Mouse (Mus musculus): ENCODE results near the gene 3110070M22Rik. TPM values are rescaled to one million over a fixed set of nuclear protein-coding genes. Genes with fewer than 3 reads are reported as not detected.
"Not testable (repeated sequence)": the region's sequence is repeated elsewhere in the genome, so short reads cannot be mapped to it uniquely, and the experiment has no call there.

3110070M22Rik gene
- polyA plus RNA-seq (2015; fragmentation: Nextera tagmentation; extraction: Ambion mirVana), result 0.79 and 1.2 TPM in 2 replicates

GRCm38 (mm10) chr13:119487880-119488580 is at the start of gene 3110070M22Rik, which contains the start of gene Tmem267:
TSS of gene 3110070M22Rik (minus strand) at chr13:119488383.
TSS of gene Tmem267 (plus strand) at chr13:119488039.
- H3K36me3 ChIP-seq (ENCODE audit: insufficient read depth, low read length), result peaks cover 12% of the 10 kb centered on the region
- TF ChIP-seq EP300 (IDR thresholded peaks at IDR 0.05) (no peak), CTCF (IDR thresholded peaks at IDR 0.05) (peak; percentile 58)
- no peaks in the 10 kb centered on the region for H3K4me1 ChIP-seq (ENCODE audit: insufficient read depth, low read depth, low read length)
- no peak within 1 kb of the TSS; the same call in 1 of the 2 replicates for H3K9ac ChIP-seq (replicated peaks; ENCODE audit: low read depth)
- H3K27ac ChIP-seq (ENCODE audit: low read length), result 0 out of 2 replicates have a peak within 1 kb of the TSS, but pooled peaks have one; percentile 51
- 55% methylated on average over 81 of the region's 87 CpGs for WGBS
- no peaks in the 10 kb centered on the region for H3K9me3 ChIP-seq (ENCODE audit: low read length)
- no peak within 1 kb of the TSS for H3K4me2 ChIP-seq (replicated peaks; ENCODE audit: low read depth, low read length)
- DNase-seq (ENCODE audit: low spot score), result peak; percentile 81
- no peak within 1 kb of the TSS for H3K4me3 ChIP-seq (ENCODE audit: low read depth, low read length)
- no peaks in the 10 kb centered on the region for H3K27me3 ChIP-seq (replicated peaks; ENCODE audit: insufficient read depth, low read length)
- peak; percentile 20 for ATAC-seq

GRCm38 (mm10) chr13:119494938-119495337 is 6.8 kb upstream of the 3110070M22Rik start:
- 95% methylated on average over 9 of the region's 22 CpGs for WGBS
- peak; percentile 8; the same call in 1 of the 2 replicates for ATAC-seq
- H3K27me3 ChIP-seq (replicated peaks; ENCODE audit: insufficient read depth, low read length), result not testable (repeated sequence)

GRCm38 (mm10) chr13:119492083-119492482 is 3.9 kb upstream of the 3110070M22Rik start:
- H3K4me2 ChIP-seq (replicated peaks; ENCODE audit: low read depth, low read length); H3K4me1 ChIP-seq (ENCODE audit: insufficient read depth, low read depth, low read length); ATAC-seq; H3K27ac ChIP-seq (ENCODE audit: low read length); H3K4me3 ChIP-seq (ENCODE audit: low read depth, low read length); H3K9ac ChIP-seq (replicated peaks; ENCODE audit: low read depth); H3K9me3 ChIP-seq (ENCODE audit: low read length); H3K36me3 ChIP-seq (ENCODE audit: insufficient read depth, low read length); H3K27me3 ChIP-seq (replicated peaks; ENCODE audit: insufficient read depth, low read length): not testable (repeated sequence)
- WGBS, result 85% methylated on average over 10 of the region's 10 CpGs
- DNase-seq (ENCODE audit: low spot score), result peak; percentile 16

More at GRCm38 (mm10) chr13:119494938-119495337, 6.8 kb upstream of the 3110070M22Rik start:
- H3K36me3 ChIP-seq (ENCODE audit: insufficient read depth, low read length); H3K4me1 ChIP-seq (ENCODE audit: insufficient read depth, low read depth, low read length); H3K4me3 ChIP-seq (ENCODE audit: low read depth, low read length); H3K9me3 ChIP-seq (ENCODE audit: low read length); DNase-seq (ENCODE audit: low spot score); H3K9ac ChIP-seq (replicated peaks; ENCODE audit: low read depth); H3K4me2 ChIP-seq (replicated peaks; ENCODE audit: low read depth, low read length); H3K27ac ChIP-seq (ENCODE audit: low read length): not testable (repeated sequence)

GRCm38 (mm10) chr13:119487354-119487753 is 829 bp downstream of the 3110070M22Rik start:
- Histone ChIP-seq H3K27me3 (replicated peaks; ENCODE audit: insufficient read depth, low read length) (no peaks in the 10 kb centered on the region), H3K27ac (ENCODE audit: low read length) (no peak overlapping the region), H3K4me2 (replicated peaks; ENCODE audit: low read depth, low read length) (no peak overlapping the region), H3K36me3 (ENCODE audit: insufficient read depth, low read length) (peaks cover 12% of the 10 kb centered on the region), H3K4me3 (ENCODE audit: low read depth, low read length) (no peak overlapping the region), H3K9ac (replicated peaks; ENCODE audit: low read depth) (no peak overlapping the region), H3K4me1 (ENCODE audit: insufficient read depth, low read depth, low read length) (no peaks in the 10 kb centered on the region), H3K9me3 (ENCODE audit: low read length) (no peaks in the 10 kb centered on the region)
- no peak for ATAC-seq
- WGBS, result 35% methylated on average over 7 of the region's 7 CpGs
- no peak for DNase-seq (ENCODE audit: low spot score)
- no peak for TF ChIP-seq CTCF (IDR thresholded peaks at IDR 0.05)
- no peak for TF ChIP-seq EP300 (IDR thresholded peaks at IDR 0.05)

- no peak overlapping the region for H3K4me2 ChIP-seq (replicated peaks; ENCODE audit: low read depth, low read length)
- no peaks in the 10 kb centered on the region for H3K9me3 ChIP-seq (ENCODE audit: low read length)
- peaks cover 34% of the 10 kb centered on the region for H3K36me3 ChIP-seq (ENCODE audit: insufficient read depth, low read length)
- no peaks in the 10 kb centered on the region for H3K27me3 ChIP-seq (replicated peaks; ENCODE audit: insufficient read depth, low read length)
- no peak overlapping the region for H3K27ac ChIP-seq (ENCODE audit: low read length)
- 84% methylated on average over 2 of the region's 2 CpGs for WGBS
- TF ChIP-seq EP300 (IDR thresholded peaks at IDR 0.05) (no peak), CTCF (IDR thresholded peaks at IDR 0.05) (no peak)
- no peak for ATAC-seq
- no peaks in the 10 kb centered on the region for H3K4me1 ChIP-seq (ENCODE audit: insufficient read depth, low read depth, low read length)
- no peak overlapping the region for H3K4me3 ChIP-seq (ENCODE audit: low read depth, low read length)
- no peak overlapping the region for H3K9ac ChIP-seq (replicated peaks; ENCODE audit: low read depth)
- DNase-seq (ENCODE audit: low spot score), result no peak
Observed at GRCm38 (mm10) chr13:119477789-119478188, 10.4 kb downstream of the 3110070M22Rik start.

GRCm38 (mm10) chr13:119476631-119477030 is 11.6 kb downstream of the 3110070M22Rik start:
- H3K9ac ChIP-seq (replicated peaks; ENCODE audit: low read depth), result no peak overlapping the region
- TF ChIP-seq EP300 (IDR thresholded peaks at IDR 0.05) (no peak), CTCF (IDR thresholded peaks at IDR 0.05) (no peak)
- H3K36me3 ChIP-seq (ENCODE audit: insufficient read depth, low read length), result peaks cover 37% of the 10 kb centered on the region

More at GRCm38 (mm10) chr13:119476631-119477030, 11.6 kb downstream of the 3110070M22Rik start:
- ATAC-seq (no peak), DNase-seq (ENCODE audit: low spot score) (no peak)
- H3K4me2 ChIP-seq (replicated peaks; ENCODE audit: low read depth, low read length), result no peak overlapping the region
- 92% methylated on average over 9 of the region's 9 CpGs for WGBS
- H3K4me1 ChIP-seq (ENCODE audit: insufficient read depth, low read depth, low read length), result no peaks in the 10 kb centered on the region
- no peaks in the 10 kb centered on the region for H3K27me3 ChIP-seq (replicated peaks; ENCODE audit: insufficient read depth, low read length)
- no peak overlapping the region for H3K27ac ChIP-seq (ENCODE audit: low read length)
- H3K9me3 ChIP-seq (ENCODE audit: low read length), result no peaks in the 10 kb centered on the region
- no peak overlapping the region for H3K4me3 ChIP-seq (ENCODE audit: low read depth, low read length)
